Mouse (Mus musculus) megakaryocyte-erythroid progenitor cell, adult 5-6 weeks (primary cell): ENCODE results near the gene Cabcoco1. TPM values are rescaled to one million over a fixed set of nuclear protein-coding genes. Genes with fewer than 3 reads are reported as not detected.

ENCODE experiments used
- ATAC-seq: replicated peaks from 2 replicates; pipeline ENCODE4 v1.8.0; 2016; ENCODE audit warnings: mild to moderate bottlenecking, inconsistent platforms; ENCODE audit not compliant: severe bottlenecking, poor library complexity, low FRiP score, low TSS enrichment
- total RNA-seq, 2 experiments: library from RNA; stranded (forward) in 1 of 2; stranded (reverse) in 1 of 2; fragments of 200-1000, 215-1000 nt in 1 of 2; fragments of >200 nt in 1 of 2; fragmentation: Nextera tagmentation in 1 of 2; gene quantifications; 2 replicates each; pipeline ENCODE4 v1.2.3; 2014 to 2017

The Cabcoco1 gene
- total RNA-seq, 2 experiments from 2014 or later = 0.79 TPM; not detected in 1

GRCm38 (mm10) chr10:68522106-68522505, 19.6 kb downstream of the Cabcoco1 start:
- ATAC-seq = no peak

- ATAC-seq = no peak
These were observed 29.2 kb downstream of the Cabcoco1 start for GRCm38 (mm10) chr10:68512433-68513019.

GRCm38 (mm10) chr10:68507741-68508140, 34.0 kb downstream of the Cabcoco1 start:
- no peak for ATAC-seq

DNA sequence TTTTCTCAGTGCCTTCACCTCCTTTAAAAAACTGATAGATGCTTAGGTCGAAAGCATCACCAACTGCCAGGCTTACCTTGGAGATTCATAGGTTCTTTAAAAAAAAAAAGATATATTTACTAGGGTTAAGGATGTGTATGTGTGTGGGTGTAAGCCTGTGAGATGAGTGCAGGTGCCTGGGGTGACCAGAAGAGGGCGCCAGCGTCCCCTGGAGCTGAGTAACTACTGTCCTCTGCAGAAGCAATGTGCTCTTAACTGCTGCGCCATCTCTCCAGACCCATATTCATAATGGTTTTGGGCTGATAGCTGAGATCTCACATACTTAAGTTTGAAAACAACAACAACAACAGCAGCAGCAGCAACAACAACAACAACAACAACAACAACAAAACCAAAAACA, 35.5 kb downstream of the Cabcoco1 start:
- no peak for ATAC-seq

- ATAC-seq = no peak
These were observed 37.0 kb downstream of the Cabcoco1 start for GRCm38 (mm10) chr10:68504586-68505152.

GRCm38 (mm10) chr10:68501067-68501466, 40.6 kb downstream of the Cabcoco1 start:
- ATAC-seq = no peak

DNA sequence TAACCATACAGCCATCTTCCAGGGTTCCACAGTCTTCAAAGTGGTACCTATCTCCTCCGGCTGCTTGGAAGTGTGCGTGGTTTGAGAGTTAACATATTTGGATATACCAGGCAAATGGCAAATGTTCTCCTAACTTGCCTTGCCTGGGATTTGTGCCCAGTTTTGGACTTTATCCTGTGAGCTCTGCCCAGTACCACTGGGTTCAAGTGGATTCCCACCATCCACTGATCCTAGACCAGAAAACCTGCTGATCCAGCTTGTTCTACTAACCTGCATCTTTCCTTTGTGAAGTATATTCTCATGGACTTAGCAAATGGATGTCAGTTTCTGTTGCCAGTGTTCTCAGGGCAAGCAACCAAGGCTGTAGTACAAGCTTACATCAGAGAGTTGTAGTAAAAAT, 46.5 kb downstream of the Cabcoco1 start:
- no peak for ATAC-seq

- ATAC-seq = no peak
These were observed 50.1 kb downstream of the Cabcoco1 start for GRCm38 (mm10) chr10:68491557-68491956.

DNA sequence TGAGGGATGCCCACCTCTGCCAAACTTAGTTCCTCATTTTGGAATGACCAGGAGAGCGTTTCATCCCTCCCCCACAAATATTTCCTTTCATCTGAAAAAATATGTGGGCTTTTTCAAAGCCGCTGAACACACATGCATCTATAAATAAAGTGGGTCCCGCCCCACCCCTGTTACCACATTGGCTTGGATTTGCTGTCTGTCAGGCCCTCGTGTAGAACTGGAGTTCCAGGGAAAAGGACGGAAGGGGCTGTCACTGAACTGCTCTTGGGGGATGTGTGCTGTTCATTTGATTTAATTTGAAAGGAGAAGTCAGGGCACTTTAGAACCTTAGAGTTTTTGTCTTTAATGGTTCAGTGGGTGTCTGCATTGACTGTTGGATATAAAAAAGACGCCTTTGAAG, 50.9 kb downstream of the Cabcoco1 start:
- ATAC-seq = no peak

- no peak for ATAC-seq
These were observed 68.9 kb downstream of the Cabcoco1 start for GRCm38 (mm10) chr10:68472799-68473198.

DNA sequence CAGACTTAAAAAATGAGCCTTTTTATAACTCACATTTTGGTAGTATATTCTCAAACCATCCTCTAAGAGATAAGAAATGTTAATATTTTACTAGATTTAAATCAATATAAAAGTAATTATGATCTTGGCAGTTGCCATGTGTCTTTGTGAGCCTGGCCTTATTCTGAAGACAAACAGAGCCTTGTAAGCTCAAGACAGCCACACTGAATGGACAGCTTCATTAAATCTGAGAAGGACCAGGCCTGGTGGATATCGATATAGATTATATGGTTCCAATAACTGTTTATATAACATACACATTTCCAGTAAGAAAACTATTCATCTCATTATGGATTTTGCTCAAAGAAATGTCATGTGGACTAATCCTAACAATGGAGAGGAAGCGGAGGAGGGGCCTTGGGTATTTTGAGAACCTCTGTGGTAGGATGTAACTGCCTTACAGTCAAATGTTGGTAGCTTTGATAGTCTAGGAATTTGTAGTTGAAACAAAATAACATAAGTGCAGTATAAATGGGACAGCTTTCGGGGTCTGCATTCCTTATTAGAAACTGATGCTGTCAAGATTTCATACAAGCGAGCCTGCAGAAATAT, 75.9 kb downstream of the Cabcoco1 start:
- no peak for ATAC-seq

- ATAC-seq = 0 out of 2 replicates have a peak, but pooled peaks have one; percentile 67
These were observed 76.8 kb downstream of the Cabcoco1 start for GRCm38 (mm10) chr10:68464943-68465342.

- ATAC-seq = no peak
These were observed 81.9 kb downstream of the Cabcoco1 start for GRCm38 (mm10) chr10:68459784-68460183.

GRCm38 (mm10) chr10:68457019-68457418, 84.7 kb downstream of the Cabcoco1 start:
- ATAC-seq = no peak

GRCm38 (mm10) chr10:68454541-68454940, 87.2 kb downstream of the Cabcoco1 start:
- ATAC-seq = no peak

GRCm38 (mm10) chr10:68446797-68447125, 94.9 kb downstream of the Cabcoco1 start:
- ATAC-seq = peak; percentile 94

GRCm38 (mm10) chr10:68445876-68446796, 95.6 kb downstream of the Cabcoco1 start:
- peak; percentile 65 for ATAC-seq

DNA sequence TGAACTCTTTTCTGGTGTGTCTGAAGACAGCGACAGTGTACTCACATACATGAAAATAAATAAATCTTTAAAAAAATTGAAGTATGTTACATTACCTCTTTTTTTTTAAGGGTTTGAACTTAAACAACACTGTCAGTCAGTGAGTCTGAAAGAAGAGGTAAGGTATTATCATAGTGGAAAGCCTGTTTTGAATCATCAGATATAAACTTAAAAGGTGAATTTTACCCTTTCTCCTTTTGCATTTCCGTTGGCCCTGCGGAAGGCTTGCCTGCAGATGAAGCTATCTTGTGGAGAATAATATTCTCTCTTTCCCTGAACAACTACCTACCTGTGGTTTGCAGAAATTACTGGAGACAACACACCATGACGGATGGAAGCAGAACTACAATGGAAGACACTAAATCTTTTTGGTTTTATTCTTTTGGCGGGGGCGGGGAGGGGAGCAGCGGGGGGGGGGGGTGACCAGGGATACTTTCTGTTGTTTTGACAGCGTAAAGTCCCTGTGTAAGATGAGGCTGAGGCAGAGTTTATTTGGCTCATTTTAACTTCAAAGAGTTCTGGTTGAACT, 96.4 kb downstream of the Cabcoco1 start:
- no peak for ATAC-seq

DNA sequence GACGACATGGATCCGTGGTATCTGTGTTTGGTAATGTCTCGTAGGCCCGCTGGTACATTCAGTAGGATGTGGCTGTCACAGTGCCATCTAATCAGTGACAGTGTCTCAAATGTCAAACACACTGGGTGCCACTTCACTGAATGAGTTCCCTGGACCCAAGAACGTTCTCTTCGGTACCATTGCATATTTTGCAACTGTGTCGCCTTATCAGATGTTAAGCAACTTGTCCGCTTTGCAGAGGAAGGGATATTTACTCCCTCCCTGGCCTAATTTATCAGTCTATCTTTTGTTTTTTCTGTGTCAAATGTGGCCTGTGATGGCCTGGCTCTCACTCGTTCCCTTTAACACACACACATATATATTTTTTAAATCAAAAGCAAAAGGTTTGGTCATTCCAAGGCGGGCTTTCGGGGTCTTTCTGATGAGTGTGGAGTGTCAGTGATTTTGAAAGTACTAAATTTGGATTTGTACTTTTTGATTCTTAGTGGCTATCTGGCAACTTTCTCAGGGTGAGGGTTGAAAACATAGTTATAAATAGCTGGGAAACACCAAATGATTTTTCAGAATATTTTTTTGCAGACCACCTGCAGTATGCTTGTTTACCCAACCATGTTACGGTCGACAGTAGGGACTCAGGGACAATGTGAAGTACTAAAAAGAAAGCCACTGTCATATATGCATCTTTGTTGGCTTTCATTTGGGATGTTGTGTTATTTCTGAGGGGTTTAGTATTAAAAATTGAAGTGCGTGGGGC, 97.2 kb downstream of the Cabcoco1 start:
- no peak for ATAC-seq
